In genomic region chr2:118490241-118491091, GRCm38 (mm10) we compare ENCODE assay signal across 7 mouse cellular contexts. TPM values are rescaled to one million over a fixed set of nuclear protein-coding genes. Genes with fewer than 3 reads are reported as not detected.
DNase-seq lines count a peak whose midpoint lies in the region; ATAC-seq and TF ChIP-seq lines count a peak whose summit lies in the region.

No protein-coding gene starts in this region.

- in situ Hi-C loops in CH12.LX (cut with MboI; ENCODE audit: low pct_ligation_motif_present, low pct_unique_long_range_greater_than_20kb, low sequenced_read_pairs) = loop anchor here (25.0 kb wide), 2 partner anchors 247 to 397 kb away; partner anchors contain the start of genes Inafm2 and Plcb2

- H3K9me3 ChIP-seq in CH12.LX (replicated peaks; ENCODE audit: low read length) = peaks cover 11% of the 10 kb centered on the region
- no peaks in the 10 kb centered on the region for H3K9me3 ChIP-seq in liver, embryonic 12.5 days (replicated peaks)

- TF ChIP-seq EP300 in CH12.LX (IDR thresholded peaks at IDR 0.05; ENCODE audit: low read length) = peak; percentile 82

- TF ChIP-seq POLR2A in CH12.LX (IDR thresholded peaks at IDR 0.05; ENCODE audit: low read depth, low read length) = 0 out of 2 replicates have a peak, but pooled peaks have one; percentile 3

- dilution Hi-C loops in CH12.LX (cut with MboI; ENCODE audit: extremely low pct_ligation_motif_present, extremely low pct_unique_long_range_greater_than_20kb, low sequenced_read_pairs) = no loop called here

- no peaks in the 10 kb centered on the region for H3K79me2 ChIP-seq in CH12.LX (replicated peaks; ENCODE audit: control insufficient read depth, extremely low read depth, insufficient read depth, poor library complexity, severe bottlenecking)

- peaks cover 26 to 55% of the 10 kb centered on the region in 2 experiments for H3K4me1 ChIP-seq in CH12.LX (ENCODE audit: control insufficient read depth in 1 of 2, insufficient read depth in 2 of 2)
- H3K4me1 ChIP-seq in liver, embryonic 12.5 days = peaks cover 28% of the 10 kb centered on the region

- TF ChIP-seq CTCF in CH12.LX (conservative IDR thresholded peaks at IDR 0.05 in 1 of 2, IDR thresholded peaks at IDR 0.05 in 1 of 2; ENCODE audit: low read depth in 2 of 2, low read length in 2 of 2) = no peak
- TF ChIP-seq CTCF in gastrocnemius, adult 2 months (IDR thresholded peaks at IDR 0.05) = no peak

- peak overlapping the region; percentile 53 for H3K27ac ChIP-seq in CH12.LX (ENCODE audit: insufficient read depth, low read depth)
- H3K27ac ChIP-seq in gastrocnemius, adult 2 months = peak overlapping the region; percentile 71
- peak overlapping the region; percentile 37; the same call in 1 of the 2 replicates for H3K27ac ChIP-seq in liver, embryonic 12.5 days

- no peaks in the 10 kb centered on the region for H3K36me3 ChIP-seq in CH12.LX (replicated peaks in 1 of 2; ENCODE audit: control insufficient read depth in 1 of 2, insufficient read depth in 1 of 2, low read length in 1 of 2)
- no peaks in the 10 kb centered on the region for H3K36me3 ChIP-seq in liver, embryonic 12.5 days

- TF ChIP-seq RAD21 in CH12.LX (IDR thresholded peaks at IDR 0.05; ENCODE audit: low read depth, low read length) = no peak; the same call in 1 of the 2 replicates

- DNase-seq in 416B (ENCODE audit: low read depth) (peak; percentile 94), CH12.LX (ENCODE audit: extremely low read depth) (peak; percentile 61)
- peak; percentile 83 for DNase-seq in gastrocnemius, adult 2 months
- DNase-seq in induced T-regulatory cell, adult 2 months (ENCODE audit: low read depth) = peak; percentile 47
- peak; percentile 41 to 51 for DNase-seq in natural killer cell, adult 2 months (ENCODE audit: low spot score in 2 of 2)
- DNase-seq in urinary bladder, postnatal 14 days (ENCODE audit: low spot score) = peak; percentile 81

- no peak overlapping the region for H3K9ac ChIP-seq in CH12.LX (ENCODE audit: insufficient read depth, low read depth)
- H3K9ac ChIP-seq in liver, embryonic 12.5 days = no peak overlapping the region

- H3K27me3 ChIP-seq in CH12.LX (replicated peaks) = no peaks in the 10 kb centered on the region
- no peaks in the 10 kb centered on the region for H3K27me3 ChIP-seq in liver, embryonic 12.5 days (replicated peaks)

- H3K4me2 ChIP-seq in CH12.LX (ENCODE audit: insufficient read depth, low read depth, poor library complexity, severe bottlenecking) = peak overlapping the region; percentile 39
- H3K4me2 ChIP-seq in liver, embryonic 12.5 days = peak overlapping the region; percentile 8

- peak; percentile 53 for ATAC-seq in liver, embryonic 12.5 days

- no peak overlapping the region for H3K4me3 ChIP-seq in CH12.LX (replicated peaks in 1 of 3; ENCODE audit: low read depth in 2 of 3, low read length in 2 of 3, poor library complexity in 1 of 3)
- no peak overlapping the region for H3K4me3 ChIP-seq in gastrocnemius, adult 2 months
- no peak overlapping the region for H3K4me3 ChIP-seq in liver, embryonic 12.5 days

- intact Hi-C loops in gastrocnemius, adult 2 months (cut with DNase I) = no loop called here

- 26% methylated on average over 12 of the region's 12 CpGs for WGBS in liver, embryonic 12.5 days (ENCODE audit: insufficient replicate concordance)

TF ChIP-seq in CH12.LX, 34 proteins besides CTCF, POLR2A, EP300 and RAD21:
- 0 out of 2 replicates have a peak, but pooled peaks have one; percentile 39 for TF ChIP-seq MEF2A (IDR thresholded peaks at IDR 0.05; ENCODE audit: borderline replicate concordance, low read depth, low read length)
- peak; percentile 67 for TF ChIP-seq MYC (IDR thresholded peaks at IDR 0.05; ENCODE audit: low read depth, low read length)
- TF ChIP-seq RCOR1 (conservative IDR thresholded peaks at IDR 0.05; ENCODE audit: low read depth, low read length) = peak; percentile 68; the same call in 1 of the 2 replicates
- peak; percentile 61 for TF ChIP-seq MAX (IDR thresholded peaks at IDR 0.05; ENCODE audit: low read length)
- no peak for TF ChIP-seq ZNF384 (IDR thresholded peaks at IDR 0.05; ENCODE audit: low read depth, low read length)
- peak; percentile 62 for TF ChIP-seq TCF12 (IDR thresholded peaks at IDR 0.05; ENCODE audit: low read depth, low read length)
- TF ChIP-seq JUND (conservative IDR thresholded peaks at IDR 0.05; ENCODE audit: low read depth, low read length) = peak; percentile 35; the same call in 1 of the 2 replicates
- TF ChIP-seq NELFE (IDR thresholded peaks at IDR 0.05; ENCODE audit: low read depth, low read length) = no peak
- no peak for TF ChIP-seq ZKSCAN1 (IDR thresholded peaks at IDR 0.05; ENCODE audit: borderline replicate concordance, low read depth, low read length)
- TF ChIP-seq IRF4 (IDR thresholded peaks at IDR 0.05; ENCODE audit: low read depth, low read length) = peak; percentile 91
- 0 out of 2 replicates have a peak, but pooled peaks have one; percentile 31 for TF ChIP-seq TBP (conservative IDR thresholded peaks at IDR 0.05; ENCODE audit: low read depth, low read length)
- TF ChIP-seq BHLHE40 (IDR thresholded peaks at IDR 0.05; ENCODE audit: low read depth, low read length) = peak; percentile 85

RNA-seq across cellular contexts. Expression of gene Srp14, which starts 11.0 kb away (rescaled TPM):
- total RNA-seq in CH12.LX (2012; rRNA removed) (139 and 172 TPM in 2 replicates), CH12.LX (2014; rRNA removed) (215 and 224 TPM in 2 replicates)
- polyA plus RNA-seq in CH12.LX (2012; ENCODE audit: insufficient read length, low read depth) = 151 and 160 TPM in 2 replicates
- 100 to 1,000 TPM; 120 to 133 TPM for total RNA-seq in gastrocnemius, adult 2 months (2021)
- 130 TPM in 2 replicates for polyA plus RNA-seq in liver, embryonic 12.5 days (2016; fragmentation: Nextera tagmentation; extraction: Ambion mirVana)

RNA-seq across cellular contexts. Expression of gene Bmf, which starts 59.0 kb away (rescaled TPM):
- total RNA-seq in CH12.LX (2012; rRNA removed) (3.4 and 5.6 TPM in 2 replicates), CH12.LX (2014; rRNA removed) (2.6 and 2.8 TPM in 2 replicates)
- polyA plus RNA-seq in CH12.LX (2012; ENCODE audit: insufficient read length, low read depth) = 1.1 and 1.4 TPM in 2 replicates
- total RNA-seq in gastrocnemius, adult 2 months (2021) = 1 to 10 TPM; 3.3 to 6.2 TPM
- polyA plus RNA-seq in liver, embryonic 12.5 days (2016; fragmentation: Nextera tagmentation; extraction: Ambion mirVana) = 0.62 and 0.83 TPM in 2 replicates
